Mouse (Mus musculus) midbrain, postnatal 0 days (tissue): ENCODE measurements around the gene Hist2h2aa1. TPM values are rescaled to one million over a fixed set of nuclear protein-coding genes. Genes with fewer than 3 reads are reported as not detected.

Experiments
- ATAC-seq: fragments of 200-750 bp; cut with Nextera tagmentation; 2 replicates; pipeline ENCODE4 v1.8.0; 2017; ENCODE audit warnings: moderate number of reproducible peaks, mild to moderate bottlenecking, moderate TSS enrichment, moderate library complexity; ENCODE audit not compliant: low FRiP score
- DNase-seq: peaks from one replicate; pipeline ENCODE4 v3.0.0-alpha.2; 2015; ENCODE audit warnings: low spot score
- H3K27ac ChIP-seq: fragments of 300-500 bp; sonication (generic); 2 replicates; pipeline ENCODE4 v1.5.1; 2014; ENCODE audit warnings: low read depth, mild to moderate bottlenecking, low read length, mixed read lengths
- H3K27me3 ChIP-seq: fragments of 300-500 bp; sonication (generic); 2 replicates; pipeline ENCODE4 v1.6.1; 2014; ENCODE audit warnings: low read length, control low read depth, mixed read lengths; ENCODE audit not compliant: insufficient read depth
- H3K36me3 ChIP-seq: fragments of 300-500 bp; sonication (generic); 2 replicates; pipeline ENCODE4 v1.6.1; 2014; ENCODE audit warnings: low read length, control low read depth, mixed read lengths; ENCODE audit not compliant: insufficient read depth
- H3K4me1 ChIP-seq: fragments of 300-500 bp; sonication (generic); 2 replicates; pipeline ENCODE4 v1.6.1; 2014; ENCODE audit warnings: mild to moderate bottlenecking, control low read depth, antibody characterized with exemption, low read length, mixed read lengths; ENCODE audit not compliant: insufficient read depth
- H3K4me2 ChIP-seq: fragments of 300-500 bp; sonication (generic); 2 replicates; pipeline ENCODE4 v1.6.1; 2014; ENCODE audit warnings: low read depth, mild to moderate bottlenecking, low read length, mixed read lengths; ENCODE audit not compliant: poor library complexity, severe bottlenecking
- H3K4me3 ChIP-seq: fragments of 300-500 bp; sonication (generic); 2 replicates; pipeline ENCODE4 v1.5.1; 2014; ENCODE audit warnings: low read depth, mild to moderate bottlenecking, low read length, moderate library complexity
- H3K9ac ChIP-seq: fragments of 300-500 bp; sonication (generic); replicated peaks from 2 replicates; pipeline ENCODE4 v1.6.1; 2014; ENCODE audit warnings: mild to moderate bottlenecking, low read length, moderate library complexity, mixed read lengths; ENCODE audit not compliant: poor library complexity, severe bottlenecking
- H3K9me3 ChIP-seq: fragments of 300-500 bp; sonication (generic); 2 replicates; pipeline ENCODE4 v1.6.1; 2016; ENCODE audit warnings: low read length, control low read depth
- CTCF ChIP-seq: IDR thresholded peaks from 2 replicates; pipeline ENCODE4 v1.5.1; 2016; ENCODE audit warnings: antibody characterized with exemption, mild to moderate bottlenecking
- WGBS: fragments of 180-500 bp; shearing (Covaris S2); extraction: QIAGEN DNeasy Blood & Tissue Kit; methylation state at CpG from one replicate; pipeline ENCODE4 v1.1.7; 2014; 5-methylcytosine and 5-hydroxymethylcytosine counted together
- polyA plus RNA-seq: library from polyadenylated mRNA; unstranded; fragments of >200 nt; fragmentation: Nextera tagmentation; extraction: Ambion mirVana; gene quantifications from 2 replicates; pipeline ENCODE4 v1.2.1, GENCODE M21; 2015
- total RNA-seq: library from RNA; depleted of rRNA; stranded (reverse); fragments of >200 nt; gene quantifications from 2 replicates; pipeline ENCODE4 v1.2.3, GENCODE M21; 2014

The Hist2h2aa1 gene
- total and polyA plus RNA-seq, 2 experiments from 2014 or later, result 18.8 to 1,113 TPM

DNA sequence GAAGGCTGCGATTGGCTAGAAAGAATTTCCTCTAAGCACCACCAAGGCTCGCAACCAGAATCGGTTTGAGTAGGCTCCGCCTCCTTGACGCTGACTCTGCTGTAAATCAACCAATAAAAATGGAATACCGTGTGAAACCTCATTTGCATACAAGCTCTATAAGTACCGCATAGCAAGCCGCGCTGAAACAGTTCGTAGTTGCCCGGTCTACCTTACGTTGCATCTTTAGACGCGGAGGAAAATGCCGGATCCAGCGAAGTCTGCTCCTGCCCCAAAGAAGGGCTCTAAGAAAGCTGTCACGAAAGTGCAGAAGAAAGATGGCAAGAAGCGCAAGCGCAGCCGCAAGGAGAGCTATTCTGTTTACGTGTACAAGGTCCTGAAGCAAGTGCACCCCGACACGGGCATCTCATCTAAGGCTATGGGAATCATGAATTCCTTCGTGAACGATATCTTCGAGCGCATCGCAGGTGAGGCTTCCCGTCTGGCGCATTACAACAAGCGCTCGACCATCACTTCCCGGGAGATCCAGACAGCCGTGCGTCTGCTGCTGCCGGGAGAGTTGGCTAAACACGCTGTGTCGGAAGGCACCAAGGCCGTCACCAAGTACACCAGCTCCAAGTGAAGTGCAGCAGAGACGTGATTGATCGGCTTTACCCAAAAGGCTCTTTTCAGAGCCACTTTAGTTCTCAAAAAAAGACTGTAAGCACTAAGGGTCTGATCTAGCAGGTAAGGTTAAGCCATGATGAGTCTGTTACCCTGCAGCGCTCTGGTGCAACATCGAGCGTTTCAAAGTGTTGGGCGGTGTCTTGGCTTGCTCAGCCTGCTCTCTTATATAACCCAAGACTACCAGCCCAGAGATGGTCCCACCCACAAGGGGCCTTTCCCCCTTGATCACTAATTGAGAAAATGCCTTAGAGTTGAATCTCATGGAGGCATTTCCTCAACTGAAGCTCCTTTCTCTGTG lies 24.5 kb downstream of the Hist2h2aa1 start, which contains the start of gene Hist2h2bb:
Gene Hist2h2bb (plus strand): TSS at position 242 of the 964 bp plus-strand sequence.
- under 1% methylated on average over 45 of the region's 45 CpGs for WGBS
- Histone ChIP-seq H3K27me3 (no peaks in the 10 kb centered on the region), H3K4me3 (peak within 1 kb of the TSS; percentile 48), H3K4me2 (peak within 1 kb of the TSS; percentile 80), H3K36me3 (no peaks in the 10 kb centered on the region), H3K9me3 (no peaks in the 10 kb centered on the region), H3K4me1 (0 out of 2 replicates have a peak, but pooled peaks cover 5% of the 10 kb centered on the region), H3K9ac (peak within 1 kb of the TSS; percentile 57), H3K27ac (peak within 1 kb of the TSS; percentile 92)
- peak; percentile 94 for ATAC-seq
- no peak for TF ChIP-seq CTCF
- peak; percentile 99 for DNase-seq

DNA sequence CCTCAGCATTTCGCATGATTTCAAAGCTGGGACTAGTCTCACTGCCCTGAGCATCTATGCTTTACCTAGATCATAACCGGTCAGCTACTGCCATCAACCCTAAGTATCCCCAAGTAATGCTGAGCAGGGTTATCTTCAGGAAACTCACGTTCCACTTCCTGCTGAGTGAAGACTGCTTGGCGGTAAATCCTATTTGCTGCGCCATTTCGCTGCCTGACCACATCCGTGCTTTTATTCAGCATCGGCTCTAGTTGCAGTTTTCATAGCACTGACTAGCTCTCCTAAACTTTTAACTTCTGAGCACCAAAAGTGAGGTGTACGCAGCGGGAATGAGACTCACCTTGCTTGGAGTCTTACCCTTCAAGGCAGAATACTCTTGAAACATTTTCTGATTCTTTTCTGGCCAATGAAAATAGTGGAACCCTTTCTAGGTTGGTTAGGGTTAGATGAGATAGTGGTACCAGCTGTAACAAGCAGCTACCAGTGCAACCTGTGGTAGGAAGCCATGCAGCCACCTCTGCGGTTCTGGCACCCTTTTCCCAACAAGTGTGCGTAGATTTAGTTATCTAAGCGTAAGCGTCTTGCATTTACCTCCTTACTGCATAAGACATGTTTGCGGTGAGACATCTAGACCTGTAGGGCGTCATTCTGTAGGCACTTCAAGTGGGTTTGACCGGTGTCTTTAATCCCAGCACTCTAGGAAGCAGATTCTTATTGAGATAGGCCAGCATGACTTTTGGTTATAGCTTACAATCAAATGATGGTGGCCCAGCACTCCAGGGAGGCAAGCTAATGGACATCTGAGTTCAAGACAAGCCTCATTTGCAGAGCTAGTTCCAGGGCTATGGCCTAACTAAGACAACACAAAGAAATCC lies 28.5 kb downstream of the Hist2h2aa1 start:
- H3K27ac ChIP-seq, result no peak overlapping the region
- H3K9ac ChIP-seq, result no peak overlapping the region
- H3K27me3 ChIP-seq, result no peaks in the 10 kb centered on the region
- DNase-seq, result no peak
- no peak overlapping the region for H3K4me3 ChIP-seq
- H3K4me1 ChIP-seq, result no peaks in the 10 kb centered on the region
- H3K4me2 ChIP-seq, result no peak overlapping the region
- 88% methylated on average over 17 of the region's 17 CpGs for WGBS
- no peaks in the 10 kb centered on the region for H3K36me3 ChIP-seq
- no peaks in the 10 kb centered on the region for H3K9me3 ChIP-seq
- no peak for TF ChIP-seq CTCF
- no peak for ATAC-seq

DNA sequence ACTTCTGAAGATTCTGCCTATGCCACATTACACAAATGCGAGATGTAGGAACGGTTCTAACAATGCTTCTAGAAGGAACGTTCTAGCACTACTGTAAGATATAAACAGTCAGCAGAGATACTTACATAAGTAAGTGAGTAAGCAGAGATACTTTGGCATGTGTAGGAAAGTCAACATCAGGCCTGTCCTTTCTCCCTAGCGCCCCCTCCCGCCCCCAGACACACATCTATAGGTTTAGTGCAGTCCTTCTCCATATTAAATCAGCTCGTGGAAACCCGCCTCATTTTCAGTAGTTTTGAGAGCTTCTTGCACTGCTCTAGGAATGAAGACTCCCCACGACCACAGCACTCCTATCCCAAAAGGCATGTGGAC lies 32.1 kb downstream of the Hist2h2aa1 start:
- Histone ChIP-seq H3K27ac (peak overlapping the region; percentile 69; the same call in 1 of the 2 replicates), H3K4me2 (peak overlapping the region; percentile 60), H3K9me3 (no peaks in the 10 kb centered on the region), H3K27me3 (no peaks in the 10 kb centered on the region), H3K4me1 (no peaks in the 10 kb centered on the region), H3K4me3 (peak overlapping the region; percentile 39), H3K36me3 (no peaks in the 10 kb centered on the region), H3K9ac (peak overlapping the region; percentile 44; the same call in 1 of the 2 replicates)
- 13% methylated on average over 8 of the region's 8 CpGs for WGBS
- ATAC-seq, result no peak
- TF ChIP-seq CTCF, result no peak; the same call in 1 of the 2 replicates
- DNase-seq, result peak; percentile 32

DNA sequence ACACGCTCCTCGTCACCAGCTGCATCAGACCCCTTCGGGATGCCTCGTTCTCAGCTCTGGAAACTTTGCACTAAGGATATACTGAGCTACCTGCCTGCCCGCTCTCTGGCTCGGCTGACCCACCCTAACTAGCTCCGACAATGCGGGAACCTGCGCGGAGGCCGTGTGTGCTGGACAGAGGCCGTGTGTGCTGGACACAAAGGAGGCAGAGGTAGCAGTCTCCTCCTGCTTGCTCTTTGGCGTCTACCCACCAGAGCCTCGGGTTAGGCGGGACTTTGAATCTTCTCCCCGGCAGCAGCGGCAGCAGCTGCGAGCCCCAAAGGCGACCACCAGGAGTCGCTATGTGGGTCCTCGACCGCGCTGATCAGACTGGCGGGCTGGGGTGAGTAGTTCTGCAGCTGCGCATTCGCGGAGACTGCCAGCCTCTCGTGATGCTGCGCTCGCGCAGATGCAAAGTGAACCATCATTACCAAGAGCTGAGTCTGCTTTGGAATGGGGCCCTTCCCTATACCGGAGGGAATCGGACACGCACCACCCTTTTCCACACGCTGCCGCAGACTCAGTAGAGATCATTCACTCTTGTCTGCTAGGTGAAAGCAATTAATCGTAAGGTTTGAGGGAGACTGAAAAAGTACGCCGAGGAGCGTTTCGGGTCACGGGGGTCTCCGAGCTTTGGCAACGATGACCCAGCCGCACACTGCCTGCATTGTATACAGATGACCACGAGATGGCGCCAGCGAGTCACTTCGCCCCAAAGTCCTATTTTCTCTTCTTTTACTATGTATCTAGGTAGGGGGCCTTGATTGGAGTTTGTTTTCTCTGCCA lies 32.7 kb downstream of the Hist2h2aa1 start:
- Histone ChIP-seq H3K27ac (peak overlapping the region; percentile 69), H3K9me3 (no peaks in the 10 kb centered on the region), H3K9ac (peak overlapping the region; percentile 44; the same call in 1 of the 2 replicates), H3K36me3 (no peaks in the 10 kb centered on the region), H3K4me2 (peak overlapping the region; percentile 60), H3K27me3 (no peaks in the 10 kb centered on the region), H3K4me1 (no peaks in the 10 kb centered on the region), H3K4me3 (peak overlapping the region; percentile 39)
- peak; percentile 97 for DNase-seq
- peak; percentile 88 for TF ChIP-seq CTCF
- WGBS, result under 1% methylated on average over 49 of the region's 49 CpGs
- peak; percentile 95 for ATAC-seq

DNA sequence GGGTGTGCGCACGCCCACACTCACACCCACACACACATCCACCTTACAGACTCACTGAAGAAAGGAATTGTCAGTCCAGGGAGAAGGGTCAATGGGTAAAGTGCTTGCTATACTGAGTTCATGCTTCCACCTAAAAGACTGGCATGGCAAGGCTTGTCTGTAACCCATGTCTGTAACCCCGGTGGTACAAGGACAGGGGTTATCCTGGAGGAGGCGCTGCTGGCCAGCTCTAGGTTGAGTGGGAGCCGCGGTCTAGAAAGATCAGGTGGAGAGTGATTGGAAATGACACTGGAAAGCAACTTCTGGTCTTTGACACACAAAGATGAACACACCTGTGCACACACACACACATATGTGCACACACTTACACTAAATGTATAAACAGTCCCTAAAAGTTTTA lies 35.4 kb downstream of the Hist2h2aa1 start:
- H3K36me3 ChIP-seq, result no peaks in the 10 kb centered on the region
- no peak for DNase-seq
- H3K4me3 ChIP-seq, result no peak overlapping the region
- no peaks in the 10 kb centered on the region for H3K9me3 ChIP-seq
- whole genome bisulfite sequencing, result 47% methylated on average over 6 of the region's 6 CpGs
- no peak overlapping the region for H3K9ac ChIP-seq
- TF ChIP-seq CTCF, result no peak
- no peaks in the 10 kb centered on the region for H3K4me1 ChIP-seq
- no peak overlapping the region for H3K4me2 ChIP-seq
- no peak for ATAC-seq
- peaks cover 11% of the 10 kb centered on the region; the same call in 1 of the 2 replicates for H3K27me3 ChIP-seq
- no peak overlapping the region for H3K27ac ChIP-seq
